Mouse (Mus musculus) right cerebral cortex, postnatal 14 days (tissue): ENCODE measurements around the gene Armc6.
"Not testable (repeated sequence)": the region's sequence is repeated elsewhere in the genome, so short reads cannot be mapped to it uniquely, and the experiment has no call there.

Source experiments
- DNase-seq: peaks from one replicate; pipeline ENCODE4 v3.0.0; 2022

Gene Armc6

GRCm38 (mm10) chr8:70227997-70228396 is 6.3 kb downstream of the Armc6 start:
- DNase-seq = no peak

- no peak for DNase-seq
Measured at GRCm38 (mm10) chr8:70223341-70223740, 10.9 kb downstream of the Armc6 start.

GRCm38 (mm10) chr8:70222041-70222440 is 12.2 kb downstream of the Armc6 start:
- no peak for DNase-seq

GRCm38 (mm10) chr8:70220911-70221310 is 13.4 kb downstream of the Armc6 start:
- no peak for DNase-seq

- DNase-seq = no peak
Measured at GRCm38 (mm10) chr8:70220236-70220840, 13.9 kb downstream of the Armc6 start.

GRCm38 (mm10) chr8:70219107-70219684 is 15.1 kb downstream of the Armc6 start:
- no peak for DNase-seq

GRCm38 (mm10) chr8:70217441-70217840 is 16.8 kb downstream of the Armc6 start:
- DNase-seq = no peak

GRCm38 (mm10) chr8:70216566-70216965 is 17.7 kb downstream of the Armc6 start:
- peak; percentile 53 for DNase-seq

- not testable (repeated sequence) for DNase-seq
Measured at GRCm38 (mm10) chr8:70216161-70216560, 18.1 kb downstream of the Armc6 start.

- DNase-seq = no peak
Measured at GRCm38 (mm10) chr8:70215092-70215491, 19.2 kb downstream of the Armc6 start.

GRCm38 (mm10) chr8:70214411-70214810 is 19.9 kb downstream of the Armc6 start:
- DNase-seq = no peak

GRCm38 (mm10) chr8:70212112-70213055 is 21.9 kb downstream of the Armc6 start, which contains the start of gene Slc25a42:
TSS of gene Slc25a42 (minus strand) at chr8:70212305.
- peak; percentile 97 for DNase-seq

- peak; percentile 62 for DNase-seq
Measured at GRCm38 (mm10) chr8:70211726-70212111, 22.5 kb downstream of the Armc6 start.

- no peak for DNase-seq
Measured at GRCm38 (mm10) chr8:70211275-70211674, 23.0 kb downstream of the Armc6 start.

GRCm38 (mm10) chr8:70210538-70210937 is 23.7 kb downstream of the Armc6 start:
- DNase-seq = no peak

GRCm38 (mm10) chr8:70208130-70208529 is 26.1 kb downstream of the Armc6 start:
- DNase-seq = no peak

GRCm38 (mm10) chr8:70204757-70205156 is 29.5 kb downstream of the Armc6 start:
- DNase-seq = no peak

GRCm38 (mm10) chr8:70203072-70203471 is 31.2 kb downstream of the Armc6 start:
- DNase-seq = no peak

GRCm38 (mm10) chr8:70201417-70201816 is 32.8 kb downstream of the Armc6 start:
- DNase-seq = no peak

GRCm38 (mm10) chr8:70200098-70200681 is 34.1 kb downstream of the Armc6 start:
- no peak for DNase-seq

- DNase-seq = no peak
Measured at GRCm38 (mm10) chr8:70197603-70198002, 36.7 kb downstream of the Armc6 start.

- DNase-seq = no peak
Measured at GRCm38 (mm10) chr8:70195762-70196161, 38.5 kb downstream of the Armc6 start.

GRCm38 (mm10) chr8:70194191-70194590 is 40.1 kb downstream of the Armc6 start:
- DNase-seq = no peak
